Mouse (Mus musculus): ENCODE measurements around the gene Hoxa9.

Gene Hoxa9

GRCm38 (mm10) chr6:52230516-52231165, at the start of gene Hoxa9:
TSS of gene Hoxa9 (minus strand) at chr6:52231089.
- in situ Hi-C loops (cut with MboI, MseI) = loop anchor here (25.0 kb wide), 1 partner anchor 1057 kb away; the partner anchor contains the start of gene Creb5

- in situ Hi-C loops (cut with MboI, MseI) = loop anchor here (5.0 kb wide), 1 partner anchor 650 kb away; no protein-coding TSS in a partner anchor
Measured at GRCm38 (mm10) chr6:52276920-52277319, 46.0 kb upstream of the Hoxa9 start.

- in situ Hi-C loops (cut with MboI, MseI) = loop anchor here (5.0 kb wide), 1 partner anchor 651 kb away; no protein-coding TSS in a partner anchor
Measured at GRCm38 (mm10) chr6:52276382-52276781, 45.5 kb upstream of the Hoxa9 start.

GRCm38 (mm10) chr6:52275563-52276280, 44.8 kb upstream of the Hoxa9 start:
- in situ Hi-C loops (cut with MboI, MseI) = loop anchor here (5.0 kb wide), 1 partner anchor 652 kb away; no protein-coding TSS in a partner anchor

- in situ Hi-C loops (cut with MboI, MseI) = no loop called here
Measured at GRCm38 (mm10) chr6:52274576-52274975, 43.7 kb upstream of the Hoxa9 start.

GRCm38 (mm10) chr6:52273656-52274280, 42.9 kb upstream of the Hoxa9 start:
- in situ Hi-C loops (cut with MboI, MseI) = no loop called here

GRCm38 (mm10) chr6:52272766-52273655, 42.1 kb upstream of the Hoxa9 start:
- in situ Hi-C loops (cut with MboI, MseI) = no loop called here

- in situ Hi-C loops (cut with MboI, MseI) = no loop called here
Measured at GRCm38 (mm10) chr6:52270494-52271480, 39.9 kb upstream of the Hoxa9 start.

GRCm38 (mm10) chr6:52268756-52269155, 37.9 kb upstream of the Hoxa9 start:
- in situ Hi-C loops (cut with MboI, MseI) = loop anchor here (10.0 kb wide), 2 partner anchors 46 to 576 kb away; partner anchors contain the start of gene Evx1

- in situ Hi-C loops (cut with MboI, MseI) = loop anchor here (10.0 kb wide), 2 partner anchors 46 to 576 kb away; partner anchors contain the start of gene Evx1
Measured at GRCm38 (mm10) chr6:52268341-52268740, 37.5 kb upstream of the Hoxa9 start.

- in situ Hi-C loops (cut with MboI, MseI) = loop anchor here (10.0 kb wide), 2 partner anchors 47 to 577 kb away; partner anchors contain the start of gene Evx1
Measured at GRCm38 (mm10) chr6:52267691-52268090, 36.8 kb upstream of the Hoxa9 start.

- in situ Hi-C loops (cut with MboI, MseI) = loop anchor here (10.0 kb wide), 2 partner anchors 48 to 578 kb away; partner anchors contain the start of gene Evx1
Measured at GRCm38 (mm10) chr6:52267221-52267620, 36.3 kb upstream of the Hoxa9 start.

- in situ Hi-C loops (cut with MboI, MseI) = loop anchor here (10.0 kb wide), 2 partner anchors 48 to 578 kb away; partner anchors contain the start of gene Evx1
Measured at GRCm38 (mm10) chr6:52266666-52266985, 35.7 kb upstream of the Hoxa9 start.

GRCm38 (mm10) chr6:52265913-52266665, 35.2 kb upstream of the Hoxa9 start:
- in situ Hi-C loops (cut with MboI, MseI) = loop anchor here (10.0 kb wide), 2 partner anchors 49 to 579 kb away; partner anchors contain the start of gene Evx1

GRCm38 (mm10) chr6:52265306-52265912, 34.5 kb upstream of the Hoxa9 start:
- in situ Hi-C loops (cut with MboI, MseI) = loop anchor here (10.0 kb wide), 2 partner anchors 49 to 579 kb away; partner anchors contain the start of gene Evx1

- in situ Hi-C loops (cut with MboI, MseI) = loop anchor here (5.0 to 10.0 kb wide), 3 partner anchors 37 to 581 kb away; partner anchors contain the start of gene Evx1
Measured at GRCm38 (mm10) chr6:52264106-52264790, 33.4 kb upstream of the Hoxa9 start.

- in situ Hi-C loops (cut with MboI, MseI) = loop anchor here (5.0 to 10.0 kb wide), 3 partner anchors 36 to 582 kb away; partner anchors contain the start of gene Evx1
Measured at GRCm38 (mm10) chr6:52263321-52263585, 32.4 kb upstream of the Hoxa9 start.

Measured in T-helper 1 cell (primary cell).